Mouse (Mus musculus) right cerebral cortex, postnatal 36 days (tissue): ENCODE results near the gene Tbc1d2b.

Experiments used
- DNase-seq, 2 experiments: peaks; one replicate each; pipeline ENCODE4 v3.0.0; 2022; ENCODE audit warnings: low spot score in 2 of 2, mixed read lengths in 1 of 2

Gene Tbc1d2b

DNA sequence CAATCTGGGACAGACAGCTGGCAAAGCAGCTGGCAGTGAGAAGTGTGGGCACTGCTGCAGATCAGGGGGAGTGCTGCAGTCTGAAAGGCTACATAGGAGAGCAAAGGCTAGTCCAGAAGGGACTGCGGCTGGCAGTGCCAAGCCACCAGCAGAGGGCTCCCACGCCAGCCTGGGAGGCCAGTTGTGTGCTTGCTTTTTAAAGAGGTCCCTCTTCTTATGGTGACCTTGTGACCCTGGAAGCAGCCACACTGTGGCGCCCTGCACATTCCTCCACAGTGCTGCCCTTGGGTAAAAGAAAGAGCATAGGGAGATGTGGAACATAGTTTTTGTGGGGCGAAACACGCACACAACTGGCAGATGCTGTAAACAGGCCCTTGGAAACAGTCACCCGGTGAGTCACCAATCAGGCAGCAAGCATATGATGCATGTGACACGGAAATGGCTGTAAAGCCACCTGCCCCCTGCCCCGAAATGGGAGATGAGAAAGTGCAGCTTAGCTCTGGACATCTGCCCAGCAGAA, 66.1 kb downstream of the Tbc1d2b start:
- no peak for DNase-seq

DNA sequence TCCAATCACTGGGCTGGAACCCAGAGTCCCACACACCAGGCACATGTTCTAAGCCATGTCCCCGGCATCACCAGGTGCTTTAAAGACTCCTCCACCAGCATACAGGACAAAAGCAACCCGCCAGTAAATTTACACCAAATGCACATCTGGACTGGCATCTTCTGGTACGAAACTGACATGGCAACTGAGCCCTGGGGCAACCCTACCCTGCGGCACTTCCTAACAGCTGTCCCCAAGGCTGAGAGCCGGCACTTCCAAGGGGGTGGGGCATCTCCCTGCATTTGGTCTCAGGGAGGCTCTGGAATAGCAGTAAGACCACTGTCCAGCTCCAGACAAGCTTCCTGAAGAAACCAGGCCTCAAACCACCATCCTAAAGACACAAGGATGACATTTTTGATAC, 67.4 kb downstream of the Tbc1d2b start:
- DNase-seq: no peak

DNA sequence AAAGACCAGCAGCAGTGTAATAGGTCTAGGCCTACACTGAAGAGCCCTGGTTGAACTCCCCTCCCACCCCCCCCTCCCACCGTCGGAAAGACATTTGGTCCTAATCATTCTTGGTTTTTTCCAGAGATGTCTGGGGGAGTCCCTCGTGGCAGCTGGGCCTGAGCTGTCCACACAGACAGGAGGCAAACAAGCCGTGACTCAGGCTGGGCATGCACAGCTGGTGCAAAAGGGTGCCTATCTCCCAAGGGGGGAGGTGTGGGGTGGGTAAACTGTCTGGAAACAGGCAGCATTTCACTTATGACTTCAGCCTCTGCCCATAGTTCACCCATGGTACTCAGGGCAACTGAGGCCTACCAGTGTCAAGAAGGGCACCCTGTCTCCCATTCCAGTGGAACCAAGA, 69.1 kb downstream of the Tbc1d2b start:
- no peak for DNase-seq

- DNase-seq: no peak
Observed at GRCm38 (mm10) chr9:90201096-90201495, 69.5 kb downstream of the Tbc1d2b start.

DNA sequence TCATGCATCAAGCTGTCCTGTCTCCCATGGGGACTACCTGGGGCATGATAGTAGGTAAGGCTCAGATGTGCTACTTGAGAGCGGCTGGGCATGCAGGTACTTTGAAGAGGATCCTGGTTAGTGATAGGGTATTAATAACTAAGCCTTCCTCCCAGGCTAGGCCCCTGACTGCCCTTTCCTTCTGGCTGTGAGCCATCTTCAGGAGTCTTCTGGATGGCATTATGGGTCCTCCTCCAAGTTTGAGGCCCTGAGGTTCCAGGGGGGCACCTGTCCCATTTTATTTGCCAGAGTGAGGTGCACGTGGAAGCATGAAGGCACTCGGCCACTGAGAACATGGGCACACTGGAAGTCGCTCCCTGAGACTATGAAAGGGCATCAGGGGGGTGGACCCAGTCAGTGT, 70.1 kb downstream of the Tbc1d2b start:
- DNase-seq: no peak

DNA sequence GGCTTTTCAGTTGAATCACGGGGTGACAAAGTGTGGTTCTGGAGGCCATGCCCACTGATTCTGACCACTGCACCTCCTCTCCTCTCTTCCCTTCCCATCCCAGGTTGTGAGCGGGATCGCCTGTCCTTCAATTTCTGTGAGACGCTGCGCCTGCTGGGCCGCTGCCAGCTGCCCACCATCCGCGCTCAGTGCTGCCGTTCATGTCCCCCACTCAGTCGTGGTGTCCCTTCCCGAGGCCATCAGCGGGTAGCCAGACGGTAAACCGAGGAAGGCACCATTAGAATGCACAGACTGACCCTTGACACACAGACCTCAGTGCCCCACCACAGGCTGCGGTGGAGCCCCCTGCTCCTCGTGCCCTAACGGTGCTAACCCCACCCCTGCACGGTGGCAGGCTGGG, 71.0 kb downstream of the Tbc1d2b start:
- no peak for DNase-seq

GRCm38 (mm10) chr9:90198531-90199449, 71.8 kb downstream of the Tbc1d2b start:
- no peak for DNase-seq

DNA sequence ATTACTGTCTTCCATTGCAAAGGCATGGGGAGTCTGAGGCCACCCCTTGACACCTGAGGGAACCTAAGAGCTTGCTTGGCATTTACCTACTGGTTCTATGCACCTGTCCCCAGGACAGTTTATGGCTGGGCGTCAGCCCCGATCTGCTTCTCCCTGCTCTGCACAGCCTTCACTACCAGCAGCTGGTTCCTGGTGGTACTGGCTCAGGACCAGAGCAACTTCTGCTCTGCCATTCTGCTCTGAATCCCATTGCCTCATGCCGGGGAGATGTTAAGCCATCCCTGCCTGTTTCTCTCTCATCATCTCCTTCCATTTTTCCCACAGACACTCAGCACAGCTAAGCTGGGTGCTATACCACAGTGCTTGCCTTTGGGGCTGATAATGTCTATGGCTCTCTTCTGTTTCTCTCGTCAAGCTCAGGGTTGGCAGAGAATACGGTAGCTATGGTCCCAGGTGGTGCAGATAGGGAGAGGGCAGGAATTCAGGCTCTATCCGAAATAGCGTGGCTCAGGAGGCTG, 72.7 kb downstream of the Tbc1d2b start:
- no peak for DNase-seq

DNA sequence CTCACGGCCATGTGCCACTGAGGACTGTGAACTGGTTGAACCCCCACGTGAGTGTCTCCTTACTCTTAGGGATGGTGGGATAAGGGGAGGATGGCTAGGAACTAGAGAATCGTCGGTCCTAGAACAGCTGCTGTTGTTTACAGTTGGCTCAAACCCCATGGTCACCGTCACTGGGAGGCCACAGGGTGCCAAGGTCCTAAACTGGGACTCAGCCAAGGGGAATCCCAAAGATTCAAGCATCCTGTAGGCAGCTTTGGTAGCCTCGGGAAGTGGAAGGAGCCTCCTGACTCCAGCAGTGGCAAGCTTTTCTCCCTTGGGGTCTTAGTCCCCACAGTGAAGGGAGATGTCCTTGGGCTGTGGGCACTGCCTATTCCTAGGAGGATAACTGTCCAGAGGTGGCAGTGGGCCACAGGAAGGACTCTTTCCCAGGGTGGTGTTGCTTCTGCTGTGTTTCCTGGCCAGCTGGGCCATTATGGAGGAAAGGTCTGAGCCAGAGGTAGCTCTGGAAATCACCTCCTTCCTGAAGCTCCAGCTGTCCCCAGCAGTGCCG, 73.4 kb downstream of the Tbc1d2b start:
- DNase-seq: no peak

- no peak for DNase-seq
Observed at GRCm38 (mm10) chr9:90196262-90196661, 74.3 kb downstream of the Tbc1d2b start.

- no peak for DNase-seq
Observed at GRCm38 (mm10) chr9:90195000-90195399, 75.6 kb downstream of the Tbc1d2b start.

- DNase-seq: no peak
Observed at GRCm38 (mm10) chr9:90189391-90189790, 81.2 kb downstream of the Tbc1d2b start.

DNA sequence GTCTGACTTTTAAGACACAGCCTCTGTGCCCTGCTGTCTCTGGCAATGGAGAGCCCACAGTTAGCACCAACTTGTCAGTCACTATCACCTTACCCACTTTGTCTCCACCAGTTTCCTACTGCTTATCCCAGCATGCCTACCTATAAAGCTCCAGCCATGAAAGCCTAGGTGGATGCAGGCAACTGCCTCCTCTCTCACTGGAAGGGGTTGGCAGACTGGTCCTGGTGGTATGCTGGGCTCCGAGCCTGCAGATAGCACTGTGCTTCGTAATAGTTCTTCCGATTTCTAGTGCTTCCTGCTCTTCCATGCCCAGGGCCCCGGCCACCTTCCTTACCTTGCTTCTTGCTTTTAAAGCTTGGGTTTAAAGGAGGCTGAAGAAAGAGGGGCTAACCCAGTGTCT, 81.7 kb downstream of the Tbc1d2b start:
- DNase-seq: no peak

DNA sequence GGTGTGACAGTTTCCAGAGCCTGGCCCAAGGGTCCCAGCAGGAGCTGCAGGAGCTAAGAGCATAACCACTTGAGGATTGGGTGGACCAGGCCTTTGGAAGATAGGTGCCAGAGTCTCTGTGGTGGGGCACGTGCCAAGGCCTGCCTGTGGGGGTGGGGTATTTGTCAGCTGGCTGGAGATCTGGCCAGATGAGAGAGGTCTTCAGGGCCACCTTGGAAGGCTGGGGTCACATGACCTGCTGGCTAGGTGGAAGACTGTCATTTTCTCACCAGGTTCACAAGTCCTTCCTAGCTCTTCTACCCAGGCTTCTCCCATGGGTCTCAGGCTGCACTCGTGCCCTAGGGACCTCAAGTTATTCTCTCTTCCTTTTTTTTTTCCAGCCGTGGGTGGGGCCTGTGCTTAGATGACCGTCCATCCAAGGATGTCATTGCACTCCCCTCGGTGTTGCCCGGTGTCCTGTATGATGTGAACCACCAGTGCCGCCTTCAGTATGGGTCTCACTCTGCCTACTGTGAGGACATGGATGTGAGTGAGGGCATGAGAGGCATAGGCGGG, 85.2 kb downstream of the Tbc1d2b start:
- DNase-seq: no peak

DNA sequence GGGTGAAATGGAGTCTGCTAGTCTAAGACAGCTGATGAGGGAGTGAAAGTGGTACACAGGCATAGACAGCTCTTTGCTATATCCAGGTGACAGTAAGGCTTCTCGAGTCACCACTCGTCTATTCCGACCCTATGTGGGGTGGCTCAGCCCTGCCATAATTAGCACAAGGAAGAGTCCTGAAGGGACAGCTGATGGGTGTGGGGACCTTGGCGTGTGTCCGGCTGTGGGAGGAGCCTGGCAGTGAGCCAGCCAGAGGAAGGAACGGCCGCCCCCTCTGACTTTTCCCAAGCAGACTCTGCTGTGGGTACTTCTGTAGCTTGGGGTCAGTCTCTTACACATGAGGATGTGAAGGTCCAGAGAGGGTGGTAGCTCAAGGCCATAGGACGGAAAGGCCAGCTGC, 86.5 kb downstream of the Tbc1d2b start:
- DNase-seq: no peak

GRCm38 (mm10) chr9:90183550-90183949, 87.1 kb downstream of the Tbc1d2b start:
- no peak for DNase-seq

- DNase-seq: no peak
Observed at GRCm38 (mm10) chr9:90182636-90183421, 87.8 kb downstream of the Tbc1d2b start.

GRCm38 (mm10) chr9:90181656-90182388, 88.8 kb downstream of the Tbc1d2b start:
- no peak for DNase-seq

DNA sequence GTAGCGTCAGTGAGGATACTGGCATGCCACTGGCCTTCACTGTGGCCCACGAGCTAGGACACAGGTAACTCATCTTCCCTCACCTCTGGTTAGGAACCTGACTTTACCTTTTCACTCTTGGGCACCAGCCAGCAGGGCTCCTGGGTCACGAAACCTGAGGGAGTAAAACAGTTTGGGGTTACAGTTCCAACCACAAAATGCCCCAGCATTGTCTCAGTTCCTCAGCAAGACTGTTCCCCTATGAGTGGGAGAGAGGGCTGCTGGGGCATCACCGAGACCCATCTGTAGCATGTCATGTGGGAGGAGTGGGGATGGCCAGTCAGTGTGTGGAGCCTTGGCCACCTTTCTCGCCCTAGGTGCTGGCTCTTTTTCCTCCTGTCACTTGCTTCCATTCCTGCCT, 91.2 kb downstream of the Tbc1d2b start:
- DNase-seq: no peak

DNA sequence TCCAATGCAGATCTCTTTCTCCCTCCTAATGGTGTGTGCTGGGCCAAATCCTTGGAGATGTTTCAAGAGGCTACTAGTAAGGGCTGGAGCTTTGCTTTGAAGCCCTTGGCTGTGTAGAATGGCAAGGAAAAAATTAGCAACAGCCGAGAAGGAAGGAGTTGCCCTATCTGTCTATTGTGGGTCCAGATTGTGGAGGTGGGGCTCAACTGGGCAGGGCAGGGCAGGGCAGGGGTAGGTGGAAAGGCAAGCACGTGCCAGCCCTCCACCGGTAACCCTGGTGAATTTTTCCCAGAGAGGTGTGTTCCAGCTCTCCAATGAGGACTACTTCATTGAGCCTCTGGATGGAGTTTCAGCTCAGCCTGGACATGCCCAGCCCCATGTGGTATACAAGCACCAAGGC, 97.3 kb downstream of the Tbc1d2b start:
- DNase-seq: no peak
